Mouse (Mus musculus) MEL-GATA-1-ER (cell line): ENCODE measurements at regions not wholly inside any gene's neighbourhood (a gene's known extent, or its start where the extent isn't known, plus 50 kb on each side); places are given as distances from the start of the nearest gene placed in this dataset.
"Not testable (repeated sequence)": the region's sequence is repeated elsewhere in the genome, so short reads cannot be mapped to it uniquely, and the experiment has no call there.

Source experiments
- DNase-seq: peaks from one replicate; pipeline ENCODE4 v3.0.0-alpha.2; 2012; ENCODE audit warnings: low read depth; ENCODE audit errors: extremely low read depth

GRCm38 (mm10) chr7:64101679-64102078, 52.0 kb upstream of the Trpm1 start:
- DNase-seq = no peak

GRCm38 (mm10) chr7:64099606-64100005, 54.0 kb upstream of the Trpm1 start:
- DNase-seq = no peak

GRCm38 (mm10) chr7:64090067-64090466, 63.6 kb upstream of the Trpm1 start:
- DNase-seq = no peak

- DNase-seq = no peak
Observed at GRCm38 (mm10) chr7:64089034-64089433, 64.6 kb upstream of the Trpm1 start.

GRCm38 (mm10) chr7:64083978-64084377, 69.7 kb upstream of the Trpm1 start:
- DNase-seq = not testable (repeated sequence)

GRCm38 (mm10) chr7:64082651-64083050, 71.0 kb upstream of the Trpm1 start:
- no peak for DNase-seq

- DNase-seq = no peak
Observed at GRCm38 (mm10) chr7:64082201-64082600, 71.4 kb upstream of the Trpm1 start.

- DNase-seq = no peak
Observed at GRCm38 (mm10) chr7:64081618-64082017, 72.0 kb upstream of the Trpm1 start.

- DNase-seq = no peak
Observed at GRCm38 (mm10) chr7:64081019-64081418, 72.6 kb upstream of the Trpm1 start.

GRCm38 (mm10) chr7:64079301-64079700, 74.3 kb upstream of the Trpm1 start:
- DNase-seq = no peak

- no peak for DNase-seq
Observed at GRCm38 (mm10) chr7:64078646-64079045, 75.0 kb upstream of the Trpm1 start.

GRCm38 (mm10) chr7:64077526-64077925, 76.1 kb upstream of the Trpm1 start:
- DNase-seq = no peak

- no peak for DNase-seq
Observed at GRCm38 (mm10) chr7:64076764-64077360, 76.8 kb upstream of the Trpm1 start.

- DNase-seq = no peak
Observed at GRCm38 (mm10) chr7:64075696-64076313, 77.8 kb upstream of the Trpm1 start.

GRCm38 (mm10) chr7:64074661-64075234, 78.9 kb upstream of the Trpm1 start:
- DNase-seq = no peak

- no peak for DNase-seq
Observed at GRCm38 (mm10) chr7:64074186-64074585, 79.4 kb upstream of the Trpm1 start.

GRCm38 (mm10) chr7:64073781-64074180, 79.9 kb upstream of the Trpm1 start:
- no peak for DNase-seq

- DNase-seq = no peak
Observed at GRCm38 (mm10) chr7:64070930-64071329, 82.7 kb upstream of the Trpm1 start.

- DNase-seq = no peak
Observed at GRCm38 (mm10) chr7:64065529-64066247, 87.9 kb upstream of the Trpm1 start.

- no peak for DNase-seq
Observed at GRCm38 (mm10) chr7:64064460-64065241, 89.0 kb upstream of the Trpm1 start.

GRCm38 (mm10) chr7:64061170-64061569, 92.5 kb upstream of the Trpm1 start:
- DNase-seq = no peak

GRCm38 (mm10) chr7:64060582-64060981, 93.1 kb upstream of the Trpm1 start:
- no peak for DNase-seq
